Mouse (Mus musculus): ENCODE measurements around the gene Git1.

DNA sequence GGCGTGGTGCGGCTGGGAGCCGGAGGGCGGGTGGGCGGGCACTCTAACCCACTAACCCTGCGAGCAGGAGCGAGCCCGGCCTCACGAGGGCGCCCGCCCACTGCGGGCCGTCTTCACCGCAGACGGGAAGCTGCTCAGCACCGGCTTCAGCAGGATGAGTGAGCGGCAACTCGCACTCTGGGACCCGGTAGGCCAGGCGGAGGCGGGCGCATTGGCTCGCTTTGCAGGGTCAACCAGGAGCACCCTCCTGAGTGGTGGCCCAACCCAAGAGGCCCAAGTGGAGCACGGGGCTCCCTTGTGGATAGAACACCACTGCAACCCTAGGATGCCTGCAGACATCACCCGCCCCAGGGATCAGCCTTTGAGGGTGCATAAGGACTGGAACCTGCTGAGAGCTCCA is 26.2 kb upstream of the Git1 start:
- TF ChIP-seq CTCF (IDR thresholded peaks at IDR 0.05; ENCODE audit: borderline replicate concordance, extremely low read depth, insufficient read depth, insufficient read length) (peak; percentile 41; the same call in 1 of the 2 replicates), POLR2A (IDR thresholded peaks at IDR 0.05; ENCODE audit: borderline replicate concordance, extremely low read depth, insufficient read depth, insufficient read length, poor library complexity, severe bottlenecking) (no peak)
